Mouse (Mus musculus) adrenal gland, postnatal 14 days (tissue): ENCODE measurements around the gene Csf2rb. TPM values are rescaled to one million over a fixed set of nuclear protein-coding genes. Genes with fewer than 3 reads are reported as not detected.

Source experiments
- DNase-seq: peaks from one replicate; pipeline ENCODE4 v3.0.0; 2021; ENCODE audit warnings: mixed read lengths
- microRNA-seq, 2 experiments: library from miRNA; unstranded; fragments of <30 nt; microRNA quantifications; one replicate each; pipeline ENCODE4 v1.2.0; 2021
- total RNA-seq: library from RNA; stranded (reverse); gene quantifications from 2 replicates; pipeline ENCODE4 v1.2.3, GENCODE M21; 2021

The Csf2rb gene
- total RNA-seq, 1 experiment from 2014 or later = 5.9 TPM

DNA sequence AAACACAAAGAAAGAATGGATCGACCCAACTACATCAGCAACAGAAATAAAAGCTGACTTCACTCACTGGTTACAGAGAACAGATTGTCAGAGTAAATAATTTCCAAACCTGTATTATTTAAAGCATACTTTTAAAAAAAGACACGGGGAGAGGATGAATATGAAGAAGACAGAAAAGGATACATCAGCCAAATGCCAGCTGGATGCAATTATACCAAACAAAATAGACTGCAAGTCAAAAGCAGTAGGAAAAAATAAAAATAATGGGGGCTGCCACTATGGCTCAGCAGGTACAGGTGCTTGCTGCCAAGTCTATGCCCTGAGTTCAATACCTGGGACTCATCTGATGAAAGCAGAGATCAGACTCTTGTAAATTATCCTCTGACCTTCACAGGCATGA, 54.7 kb downstream of the Csf2rb start:
- no peak for DNase-seq

DNA sequence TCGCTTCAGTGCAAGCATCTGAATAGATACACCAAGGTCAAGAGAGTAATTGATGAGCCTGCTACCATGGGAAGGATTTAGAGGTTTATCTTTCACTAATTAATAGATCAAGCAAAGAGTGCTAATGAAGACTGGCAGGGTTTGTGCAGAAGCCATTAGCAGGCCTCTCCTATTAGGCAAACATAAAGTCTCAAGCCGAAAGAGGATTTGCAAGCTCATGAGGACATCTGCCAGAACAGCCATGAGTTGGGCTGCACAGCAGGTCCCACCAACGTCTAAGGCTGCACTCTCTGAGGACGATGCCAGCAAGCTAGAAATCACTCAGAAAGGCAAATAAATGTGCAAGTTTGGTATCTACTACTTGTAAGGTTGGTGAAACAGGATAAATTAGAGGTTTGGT, 55.2 kb downstream of the Csf2rb start:
- DNase-seq = no peak

GRCm38 (mm10) chr15:78382115-78382514, 56.6 kb downstream of the Csf2rb start:
- no peak for DNase-seq

DNA sequence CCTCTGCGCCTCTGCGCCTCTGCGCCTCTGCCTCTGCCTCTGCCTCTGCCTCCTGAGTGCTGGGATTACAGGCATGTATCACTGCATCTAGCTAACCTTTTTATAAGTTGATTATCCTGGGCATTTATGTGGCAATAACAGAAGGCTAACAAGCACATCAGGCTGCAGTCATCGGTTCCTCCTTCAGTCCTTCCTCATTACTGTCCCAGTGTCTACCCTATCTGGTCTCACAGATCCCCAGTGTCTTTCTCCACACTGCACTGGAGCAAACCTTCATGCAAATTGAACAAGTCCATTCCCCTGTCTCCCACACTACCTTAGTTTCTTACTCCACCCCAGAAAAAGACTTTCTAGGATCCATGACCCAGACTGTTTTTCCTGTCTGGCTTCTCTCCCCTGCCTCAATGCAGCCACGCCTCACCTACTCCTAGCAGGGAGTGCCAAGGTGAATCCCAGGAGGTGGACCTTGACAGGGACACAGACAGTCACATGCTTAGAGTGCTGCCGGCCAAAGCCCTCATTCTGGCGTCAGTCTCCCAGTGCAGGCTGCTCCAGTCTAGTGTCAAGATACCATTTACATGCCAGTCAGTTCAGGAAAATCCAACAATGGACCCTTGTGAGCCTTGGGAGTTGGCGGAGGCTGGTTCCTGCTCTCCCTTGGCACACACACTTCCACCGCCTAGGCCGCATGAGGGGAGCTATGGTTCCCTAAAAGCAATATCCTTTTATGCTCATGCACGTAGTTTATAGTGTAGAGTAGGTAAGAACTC, 58.1 kb downstream of the Csf2rb start:
- DNase-seq = peak; percentile 36

- no peak for DNase-seq
Observed at GRCm38 (mm10) chr15:78384220-78385116, 58.9 kb downstream of the Csf2rb start.

GRCm38 (mm10) chr15:78385564-78385963, 60.0 kb downstream of the Csf2rb start:
- no peak for DNase-seq

DNA sequence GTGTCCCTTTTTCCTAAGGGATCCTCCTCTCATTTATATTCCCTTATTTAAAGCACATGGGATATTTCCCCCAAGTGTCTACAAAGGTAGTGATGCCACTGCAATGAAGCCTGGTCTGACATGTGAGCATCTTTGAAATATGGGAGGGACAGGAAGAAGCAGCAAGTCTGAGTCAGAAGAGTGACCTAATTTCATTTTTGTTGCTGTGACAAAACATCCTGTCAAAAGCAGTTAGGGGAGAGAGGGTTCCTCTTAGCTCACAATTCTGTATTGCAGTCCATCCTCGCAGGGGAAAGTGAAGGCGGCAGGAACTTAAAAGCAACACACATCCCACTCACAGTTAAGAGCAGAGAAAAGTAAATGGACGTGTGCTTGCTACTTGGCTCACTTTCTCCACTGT, 65.3 kb downstream of the Csf2rb start:
- DNase-seq = no peak

DNA sequence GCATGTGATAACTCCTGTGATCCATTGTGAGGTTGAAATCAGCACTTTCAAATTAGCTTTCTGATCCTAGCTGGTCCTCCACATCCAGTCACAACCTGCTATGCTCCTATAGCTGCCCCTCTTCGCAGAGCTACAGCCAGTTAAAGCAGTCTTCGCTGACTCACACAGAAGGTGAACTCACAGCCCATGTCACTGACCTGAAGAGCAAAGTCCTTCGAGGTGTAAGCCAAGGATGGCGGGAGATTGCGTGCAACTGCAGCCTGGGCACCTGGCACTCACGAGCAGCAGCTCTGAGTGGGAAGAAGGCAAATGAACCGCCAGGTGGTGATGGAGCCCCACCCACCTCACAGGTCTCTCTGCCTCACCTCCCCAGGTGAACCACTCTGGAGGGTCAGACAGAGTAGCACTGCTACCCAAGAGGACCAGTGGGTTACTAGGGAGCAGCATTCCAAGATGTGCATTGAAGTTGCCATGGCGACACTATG, 70.0 kb downstream of the Csf2rb start, which contains the start of gene Tex33:
Tex33 (minus strand) TSS at position 435 of the 485 bp plus-strand sequence.
- DNase-seq = no peak

DNA sequence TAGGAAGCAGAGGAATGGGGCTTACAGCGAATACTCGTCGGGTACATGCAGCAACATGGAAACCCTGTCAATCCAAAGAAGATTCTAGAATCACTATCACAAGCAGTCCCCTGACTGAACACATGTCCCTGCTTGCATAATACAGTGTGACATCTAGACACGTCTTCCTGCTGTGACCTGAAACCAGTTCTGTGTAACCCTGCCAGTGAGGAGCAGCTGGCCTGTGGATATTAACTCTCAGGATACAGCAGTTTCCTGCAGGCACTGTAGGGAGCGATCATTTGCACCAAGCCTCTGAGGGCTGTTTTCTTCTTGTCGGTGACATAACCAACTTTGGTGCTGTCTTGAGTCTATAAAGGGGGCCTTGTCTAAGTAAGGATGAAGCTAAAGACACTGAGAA, 75.8 kb downstream of the Csf2rb start:
- peak; percentile 39 for DNase-seq

DNA sequence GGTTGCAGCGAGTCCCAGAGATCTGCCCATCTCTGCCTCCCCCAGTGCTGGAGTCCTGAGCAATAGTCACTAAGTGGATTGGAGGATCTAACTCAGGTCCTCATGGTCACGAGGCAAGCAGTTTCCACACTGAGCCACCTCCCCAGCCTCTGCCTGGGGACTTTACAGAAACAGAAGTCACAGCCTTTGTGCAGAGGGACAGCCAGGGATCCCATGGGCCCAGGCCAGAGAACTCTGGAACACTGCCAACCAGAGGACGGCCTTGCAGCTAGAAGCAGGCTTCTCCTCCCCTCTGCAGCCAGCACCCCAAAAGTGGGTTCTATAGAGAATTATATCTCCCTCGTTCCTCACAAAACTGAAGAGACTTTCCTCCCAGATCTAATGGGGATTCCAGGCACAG, 76.4 kb downstream of the Csf2rb start:
- DNase-seq = peak; percentile 93

DNA sequence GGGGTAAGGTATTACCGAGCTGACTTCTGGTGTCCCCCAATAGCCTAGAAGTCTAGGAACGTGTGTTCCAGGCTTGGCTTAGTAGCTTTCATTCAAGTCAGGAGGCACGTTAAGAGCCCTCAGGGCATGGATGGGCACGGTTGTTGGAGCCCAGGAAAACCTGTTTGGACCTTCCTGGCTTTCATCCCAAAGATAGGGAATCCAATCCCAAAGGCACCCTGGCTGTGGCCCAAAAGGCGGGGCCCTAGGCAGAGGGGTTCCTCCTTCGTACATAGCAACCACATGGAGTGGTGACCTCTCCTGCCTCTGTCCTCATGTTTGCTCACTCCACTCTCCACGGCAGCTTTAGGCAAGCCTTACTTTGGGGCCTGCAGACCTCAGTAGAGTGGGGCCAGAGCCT, 76.9 kb downstream of the Csf2rb start:
- DNase-seq = peak; percentile 87

- DNase-seq = peak; percentile 86
Observed at GRCm38 (mm10) chr15:78403301-78403741, 77.8 kb downstream of the Csf2rb start.

Small RNA genes lying within 50 kb of the gene (microRNA-seq; reads per million reads assigned to microRNA genes)
- 0 reads per million in 2 experiments for gene Mir7676-1
- gene Mir7676-2 = 0 reads per million in 2 experiments

Other genes with a start within 250 kb of the Csf2rb start
- gene Cacng2, start 205.7 kb upstream of the Csf2rb start, total RNA-seq = 0.26 and 0.60 TPM in 2 replicates
- 17.2 and 18.4 TPM in 2 replicates for gene Ift27, start 151.6 kb upstream of the Csf2rb start, total RNA-seq
- gene Pvalb, start 119.4 kb upstream of the Csf2rb start, total RNA-seq = 0.94 TPM in 1 of 2 replicates, not detected in the other
- 2.4 and 5.5 TPM in 2 replicates for gene Ncf4, start 81.0 kb upstream of the Csf2rb start, total RNA-seq
- gene Csf2rb2, start 20.0 kb upstream of the Csf2rb start, total RNA-seq = 0.59 and 14.0 TPM in 2 replicates
- not detected in 2 replicates for gene Tex33, start 70.2 kb downstream of the Csf2rb start, total RNA-seq
- 167 and 212 TPM in 2 replicates for gene Tst, start 80.2 kb downstream of the Csf2rb start, total RNA-seq
- gene Mpst, start 80.7 kb downstream of the Csf2rb start, total RNA-seq = 43.6 and 57.0 TPM in 2 replicates
- gene Kctd17, start 102.8 kb downstream of the Csf2rb start, total RNA-seq = 83.4 and 88.8 TPM in 2 replicates
- gene Tmprss6, start 142.9 kb downstream of the Csf2rb start, total RNA-seq = 2.9 and 37.6 TPM in 2 replicates
- gene Il2rb, start 169.5 kb downstream of the Csf2rb start, total RNA-seq = 0.41 and 4.2 TPM in 2 replicates
- 53.4 and 69.2 TPM in 2 replicates for gene C1qtnf6, start 205.7 kb downstream of the Csf2rb start, total RNA-seq
- gene Sstr3, start 218.9 kb downstream of the Csf2rb start, total RNA-seq = 0.56 and 0.98 TPM in 2 replicates
- gene Rac2, start 247.0 kb downstream of the Csf2rb start, total RNA-seq = 9.0 and 44.5 TPM in 2 replicates